Mouse (Mus musculus): ENCODE measurements around the gene Magi3.

Magi3 gene

GRCm38 (mm10) chr3:104032086-104032485, 188.1 kb downstream of the Magi3 start:
- DNase-seq (ENCODE audit: low read depth, low spot score): no peak

- no peak for DNase-seq (ENCODE audit: low read depth, low spot score)
Measured at GRCm38 (mm10) chr3:104026938-104027337, 193.2 kb downstream of the Magi3 start.

GRCm38 (mm10) chr3:104020101-104020500, 200.1 kb downstream of the Magi3 start:
- DNase-seq (ENCODE audit: low read depth, low spot score): no peak

- DNase-seq (ENCODE audit: low read depth, low spot score): peak; percentile 48
Measured at GRCm38 (mm10) chr3:104019453-104019852, 200.7 kb downstream of the Magi3 start.

GRCm38 (mm10) chr3:104017931-104018330, 202.2 kb downstream of the Magi3 start:
- no peak for DNase-seq (ENCODE audit: low read depth, low spot score)

GRCm38 (mm10) chr3:104011972-104012371, 208.2 kb downstream of the Magi3 start:
- no peak for DNase-seq (ENCODE audit: low read depth, low spot score)

- DNase-seq (ENCODE audit: low read depth, low spot score): no peak
Measured at GRCm38 (mm10) chr3:104009924-104010662, 210.1 kb downstream of the Magi3 start.

- DNase-seq (ENCODE audit: low read depth, low spot score): peak; percentile 58
Measured at GRCm38 (mm10) chr3:104007479-104007878, 212.7 kb downstream of the Magi3 start.

GRCm38 (mm10) chr3:104006896-104007466, 213.2 kb downstream of the Magi3 start:
- DNase-seq (ENCODE audit: low read depth, low spot score): peak; percentile 34

GRCm38 (mm10) chr3:103998724-103999123, 221.4 kb downstream of the Magi3 start:
- no peak for DNase-seq (ENCODE audit: low read depth, low spot score)

- DNase-seq (ENCODE audit: low read depth, low spot score): no peak
Measured at GRCm38 (mm10) chr3:103991271-103991670, 228.9 kb downstream of the Magi3 start.

GRCm38 (mm10) chr3:103989352-103989751, 230.8 kb downstream of the Magi3 start:
- no peak for DNase-seq (ENCODE audit: low read depth, low spot score)

- no peak for DNase-seq (ENCODE audit: low read depth, low spot score)
Measured at GRCm38 (mm10) chr3:103987831-103988432, 232.2 kb downstream of the Magi3 start.

- no peak for DNase-seq (ENCODE audit: low read depth, low spot score)
Measured at GRCm38 (mm10) chr3:103985194-103985593, 235.0 kb downstream of the Magi3 start.

GRCm38 (mm10) chr3:103984556-103984955, 235.6 kb downstream of the Magi3 start:
- no peak for DNase-seq (ENCODE audit: low read depth, low spot score)

- no peak for DNase-seq (ENCODE audit: low read depth, low spot score)
Measured at GRCm38 (mm10) chr3:103971157-103971556, 249.0 kb downstream of the Magi3 start.

GRCm38 (mm10) chr3:103968701-103969100, 251.5 kb downstream of the Magi3 start:
- DNase-seq (ENCODE audit: low read depth, low spot score): peak; percentile 85

- DNase-seq (ENCODE audit: low read depth, low spot score): peak; percentile 92
Measured at GRCm38 (mm10) chr3:103967861-103968691, 252.1 kb downstream of the Magi3 start, which contains the start of gene Phtf1. Phtf1 (plus strand) TSS chr3:103968110.

- DNase-seq (ENCODE audit: low read depth, low spot score): no peak
Measured at GRCm38 (mm10) chr3:103967231-103967630, 252.9 kb downstream of the Magi3 start.
